Mouse (Mus musculus): Measurements from ENCODE around the gene Olfr998. TPM values are rescaled to one million over a fixed set of nuclear protein-coding genes. Genes with fewer than 3 reads are reported as not detected.
"Not testable (repeated sequence)": the region's sequence is repeated elsewhere in the genome, so short reads cannot be mapped to it uniquely, and the experiment has no call there.

The Olfr998 gene
- total RNA-seq (2021), result not detected
- not detected in 2 replicates for polyA plus RNA-seq (2012; rRNA removed)
- long read RNA-seq, result 0 reads

GRCm38 (mm10) chr2:85588648-85589047 lies at the start of gene Olfr998:
TSS of gene Olfr998 (plus strand) at chr2:85588948.
- H3K9ac ChIP-seq (ENCODE audit: low read depth, low read length); H3K79me2 ChIP-seq (replicated peaks; ENCODE audit: control insufficient read depth, insufficient read depth, low read length); intact Hi-C loops (cut with DNase I); H3K36me3 ChIP-seq (ENCODE audit: control insufficient read depth, insufficient read depth, low read length); H3K4me3 ChIP-seq; H3K27me3 ChIP-seq (ENCODE audit: control insufficient read depth, insufficient read depth, low read length); DNase-seq; H3K27ac ChIP-seq; H3K4me1 ChIP-seq (ENCODE audit: control insufficient read depth, insufficient read depth, low read length): not testable (repeated sequence)
- WGBS, result 78% methylated on average over 2 of the region's 2 CpGs

GRCm38 (mm10) chr2:85554806-85555205 lies 33.9 kb upstream of the Olfr998 start:
- no peak for TF ChIP-seq POLR2A (IDR thresholded peaks at IDR 0.05; ENCODE audit: insufficient read depth, low read depth, low read length)
- no peak for TF ChIP-seq EP300 (IDR thresholded peaks at IDR 0.05; ENCODE audit: insufficient read depth, low read depth, low read length)
- no peak for TF ChIP-seq CTCF (IDR thresholded peaks at IDR 0.05)
- Histone ChIP-seq H3K9ac (ENCODE audit: low read depth, low read length) (no peak overlapping the region), H3K27me3 (ENCODE audit: control insufficient read depth, insufficient read depth, low read length) (no peaks in the 10 kb centered on the region), H3K27ac (no peak overlapping the region), H3K4me3 (no peak overlapping the region), H3K36me3 (ENCODE audit: control insufficient read depth, insufficient read depth, low read length) (no peaks in the 10 kb centered on the region), H3K4me1 (ENCODE audit: control insufficient read depth, insufficient read depth, low read length) (no peaks in the 10 kb centered on the region), H3K79me2 (replicated peaks; ENCODE audit: control insufficient read depth, insufficient read depth, low read length) (no peaks in the 10 kb centered on the region)
- intact Hi-C loops (cut with DNase I), result no loop called here
- WGBS, result 47% methylated on average over 1 of the region's 1 CpGs
- DNase-seq, result no peak

- TF ChIP-seq POLR2A (IDR thresholded peaks at IDR 0.05; ENCODE audit: insufficient read depth, low read depth, low read length), result no peak
- no peak for TF ChIP-seq CTCF (IDR thresholded peaks at IDR 0.05)
- no peak for TF ChIP-seq EP300 (IDR thresholded peaks at IDR 0.05; ENCODE audit: insufficient read depth, low read depth, low read length)
- Histone ChIP-seq H3K27ac (no peak overlapping the region), H3K9ac (ENCODE audit: low read depth, low read length) (no peak overlapping the region), H3K27me3 (ENCODE audit: control insufficient read depth, insufficient read depth, low read length) (no peaks in the 10 kb centered on the region), H3K79me2 (replicated peaks; ENCODE audit: control insufficient read depth, insufficient read depth, low read length) (no peaks in the 10 kb centered on the region), H3K4me3 (no peak overlapping the region), H3K4me1 (ENCODE audit: control insufficient read depth, insufficient read depth, low read length) (no peaks in the 10 kb centered on the region; the same call in 1 of the 2 replicates), H3K36me3 (ENCODE audit: control insufficient read depth, insufficient read depth, low read length) (no peaks in the 10 kb centered on the region)
- intact Hi-C loops (cut with DNase I), result loop anchor here (5.0 to 10.0 kb wide), 2 partner anchors 275 to 538 kb away; no protein-coding TSS in a partner anchor
- 35% methylated on average over 4 of the region's 4 CpGs for WGBS
- DNase-seq, result no peak
Observed at GRCm38 (mm10) chr2:85560226-85560625, 28.5 kb upstream of the Olfr998 start.

DNA sequence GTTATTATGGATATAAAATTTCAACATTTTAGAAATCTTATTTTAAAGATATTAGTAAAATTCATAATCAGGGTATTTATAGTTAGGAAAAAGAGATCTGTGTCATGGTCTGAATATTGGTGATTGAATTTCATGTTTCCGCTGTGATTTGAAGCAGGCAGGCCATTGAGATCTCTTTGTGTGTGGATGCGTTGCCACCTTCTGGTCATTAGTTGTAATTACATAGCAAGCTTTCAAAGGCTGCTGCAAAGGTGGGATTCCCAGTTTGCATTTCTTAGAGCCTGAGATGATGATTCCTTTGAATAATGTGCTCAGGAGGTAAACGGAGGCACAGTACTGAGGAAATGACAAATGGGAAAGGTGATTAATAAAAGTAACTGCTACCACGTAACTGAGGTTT lies 27.6 kb upstream of the Olfr998 start:
- Histone ChIP-seq H3K36me3 (ENCODE audit: control insufficient read depth, insufficient read depth, low read length) (no peaks in the 10 kb centered on the region), H3K4me1 (ENCODE audit: control insufficient read depth, insufficient read depth, low read length) (no peaks in the 10 kb centered on the region; the same call in 1 of the 2 replicates), H3K79me2 (replicated peaks; ENCODE audit: control insufficient read depth, insufficient read depth, low read length) (no peaks in the 10 kb centered on the region), H3K27ac (no peak overlapping the region), H3K9ac (ENCODE audit: low read depth, low read length) (no peak overlapping the region), H3K4me3 (no peak overlapping the region), H3K27me3 (ENCODE audit: control insufficient read depth, insufficient read depth, low read length) (no peaks in the 10 kb centered on the region)
- WGBS, result 23% methylated on average over 4 of the region's 4 CpGs
- peak in 1 of 2 experiments; percentile 13 for DNase-seq
- intact Hi-C loops (cut with DNase I), result loop anchor here (1.0 to 10.0 kb wide), 4 partner anchors 276 to 539 kb away; no protein-coding TSS in a partner anchor
- TF ChIP-seq CTCF (IDR thresholded peaks at IDR 0.05) (peak; percentile 97), POLR2A (IDR thresholded peaks at IDR 0.05; ENCODE audit: insufficient read depth, low read depth, low read length) (no peak)

DNA sequence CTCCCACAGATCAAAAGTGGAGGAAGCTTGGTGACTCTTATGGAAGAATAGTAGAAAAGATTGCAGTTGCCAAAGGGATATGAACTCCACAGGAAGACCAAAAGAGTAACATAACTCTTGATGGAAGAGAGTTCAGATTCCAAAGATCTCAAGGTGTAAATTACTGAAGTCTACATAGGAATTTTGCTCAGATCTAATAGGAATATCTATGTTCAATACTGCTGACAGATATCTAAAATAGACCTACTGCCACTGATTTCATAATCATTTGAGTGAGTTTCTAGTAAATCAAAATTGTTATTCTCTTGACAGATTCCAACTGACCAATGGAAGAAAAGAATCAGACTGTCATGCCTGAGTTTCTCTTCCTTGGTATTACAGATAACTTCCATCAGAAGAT lies 9.8 kb upstream of the Olfr998 start, which contains the start of gene Olfr996:
Gene Olfr996 (plus strand): TSS at position 301 of the 400 bp plus-strand sequence.
- H3K4me3 ChIP-seq, result no peak within 1 kb of the TSS
- no peak within 1 kb of the TSS for H3K27ac ChIP-seq
- TF ChIP-seq POLR2A (IDR thresholded peaks at IDR 0.05; ENCODE audit: insufficient read depth, low read depth, low read length) (no peak), EP300 (IDR thresholded peaks at IDR 0.05; ENCODE audit: insufficient read depth, low read depth, low read length) (no peak), CTCF (IDR thresholded peaks at IDR 0.05) (no peak)
- H3K36me3 ChIP-seq (ENCODE audit: control insufficient read depth, insufficient read depth, low read length), result no peaks in the 10 kb centered on the region
- no peak within 1 kb of the TSS for H3K9ac ChIP-seq (ENCODE audit: low read depth, low read length)
- intact Hi-C loops (cut with DNase I), result no loop called here
- DNase-seq, result no peak
- H3K79me2 ChIP-seq (replicated peaks; ENCODE audit: control insufficient read depth, insufficient read depth, low read length), result no peaks in the 10 kb centered on the region
- H3K27me3 ChIP-seq (ENCODE audit: control insufficient read depth, insufficient read depth, low read length), result no peaks in the 10 kb centered on the region
- no peaks in the 10 kb centered on the region for H3K4me1 ChIP-seq (ENCODE audit: control insufficient read depth, insufficient read depth, low read length)

- Histone ChIP-seq H3K9ac (ENCODE audit: low read depth, low read length) (no peak within 1 kb of the TSS), H3K36me3 (ENCODE audit: control insufficient read depth, insufficient read depth, low read length) (no peaks in the 10 kb centered on the region), H3K79me2 (replicated peaks; ENCODE audit: control insufficient read depth, insufficient read depth, low read length) (no peaks in the 10 kb centered on the region), H3K4me3 (no peak within 1 kb of the TSS), H3K4me1 (ENCODE audit: control insufficient read depth, insufficient read depth, low read length) (no peaks in the 10 kb centered on the region), H3K27ac (no peak within 1 kb of the TSS), H3K27me3 (ENCODE audit: control insufficient read depth, insufficient read depth, low read length) (no peaks in the 10 kb centered on the region)
- intact Hi-C loops (cut with DNase I), result no loop called here
- TF ChIP-seq CTCF (IDR thresholded peaks at IDR 0.05) (no peak), POLR2A (IDR thresholded peaks at IDR 0.05; ENCODE audit: insufficient read depth, low read depth, low read length) (no peak), EP300 (IDR thresholded peaks at IDR 0.05; ENCODE audit: insufficient read depth, low read depth, low read length) (no peak)
- no peak for DNase-seq
- 45% methylated on average over 1 of the region's 1 CpGs for WGBS
Observed at GRCm38 (mm10) chr2:85611803-85612202, 23.1 kb downstream of the Olfr998 start, which contains the start of gene Olfr1000. TSS of gene Olfr1000 (minus strand) at chr2:85611903.

Other genes with a start within 250 kb of the Olfr998 start
- gene Olfr987, start 249.6 kb upstream of the Olfr998 start, total RNA-seq (2021), result not detected
- not detected in 2 replicates for gene Olfr987, start 249.6 kb upstream of the Olfr998 start, polyA plus RNA-seq (2012; rRNA removed)
- gene Olfr988, start 225.7 kb upstream of the Olfr998 start, total RNA-seq (2021), result not detected
- not detected in 2 replicates for gene Olfr988, start 225.7 kb upstream of the Olfr998 start, polyA plus RNA-seq (2012; rRNA removed)
- gene Olfr992, start 179.5 kb upstream of the Olfr998 start, total RNA-seq (2021), result not detected
- not detected in 2 replicates for gene Olfr992, start 179.5 kb upstream of the Olfr998 start, polyA plus RNA-seq (2012; rRNA removed)
- gene Olfr993, start 174.1 kb upstream of the Olfr998 start, total RNA-seq (2021), result not detected
- gene Olfr993, start 174.1 kb upstream of the Olfr998 start, polyA plus RNA-seq (2012; rRNA removed), result not detected in 2 replicates
- not detected for gene Olfr994, start 152.5 kb upstream of the Olfr998 start, total RNA-seq (2021)
- gene Olfr994, start 152.5 kb upstream of the Olfr998 start, polyA plus RNA-seq (2012; rRNA removed), result not detected in 2 replicates
- gene Olfr995, start 145.3 kb upstream of the Olfr998 start, total RNA-seq (2021), result not detected
- gene Olfr995, start 145.3 kb upstream of the Olfr998 start, polyA plus RNA-seq (2012; rRNA removed), result not detected in 2 replicates
- gene 4833423E24Rik, start 69.9 kb upstream of the Olfr998 start, total RNA-seq (2021), result not detected
- 0.12 TPM in 1 of 2 replicates, not detected in the other for gene 4833423E24Rik, start 69.9 kb upstream of the Olfr998 start, polyA plus RNA-seq (2012; rRNA removed)
- gene Olfr996, start 9.7 kb upstream of the Olfr998 start, total RNA-seq (2021), result not detected
- gene Olfr996, start 9.7 kb upstream of the Olfr998 start, polyA plus RNA-seq (2012; rRNA removed), result not detected in 2 replicates
- gene Olfr1000, start 23.0 kb downstream of the Olfr998 start, total RNA-seq (2021), result not detected
- not detected in 2 replicates for gene Olfr1000, start 23.0 kb downstream of the Olfr998 start, polyA plus RNA-seq (2012; rRNA removed)
- gene Olfr1002, start 61.8 kb downstream of the Olfr998 start, total RNA-seq (2021), result not detected
- gene Olfr1002, start 61.8 kb downstream of the Olfr998 start, polyA plus RNA-seq (2012; rRNA removed), result not detected in 2 replicates
- not detected for gene Olfr154, start 75.5 kb downstream of the Olfr998 start, total RNA-seq (2021)
- not detected in 2 replicates for gene Olfr154, start 75.5 kb downstream of the Olfr998 start, polyA plus RNA-seq (2012; rRNA removed)
- not detected for gene Olfr1006, start 89.8 kb downstream of the Olfr998 start, total RNA-seq (2021)
- gene Olfr1006, start 89.8 kb downstream of the Olfr998 start, polyA plus RNA-seq (2012; rRNA removed), result not detected in 2 replicates
- not detected for gene Olfr1008, start 100.5 kb downstream of the Olfr998 start, total RNA-seq (2021)
- gene Olfr1008, start 100.5 kb downstream of the Olfr998 start, polyA plus RNA-seq (2012; rRNA removed), result not detected in 2 replicates
- not detected for gene Olfr1009, start 126.5 kb downstream of the Olfr998 start, total RNA-seq (2021)
- gene Olfr1009, start 126.5 kb downstream of the Olfr998 start, polyA plus RNA-seq (2012; rRNA removed), result not detected in 2 replicates
- not detected for gene Olfr1012, start 173.8 kb downstream of the Olfr998 start, total RNA-seq (2021)
- not detected in 2 replicates for gene Olfr1012, start 173.8 kb downstream of the Olfr998 start, polyA plus RNA-seq (2012; rRNA removed)
- not detected for gene Olfr1013, start 178.2 kb downstream of the Olfr998 start, total RNA-seq (2021)
- not detected in 2 replicates for gene Olfr1013, start 178.2 kb downstream of the Olfr998 start, polyA plus RNA-seq (2012; rRNA removed)
- gene Olfr1014, start 183.8 kb downstream of the Olfr998 start, total RNA-seq (2021), result not detected
- not detected in 2 replicates for gene Olfr1014, start 183.8 kb downstream of the Olfr998 start, polyA plus RNA-seq (2012; rRNA removed)
- not detected for gene Olfr1015, start 193.1 kb downstream of the Olfr998 start, total RNA-seq (2021)
- not detected in 2 replicates for gene Olfr1015, start 193.1 kb downstream of the Olfr998 start, polyA plus RNA-seq (2012; rRNA removed)
- gene Olfr1016, start 213.6 kb downstream of the Olfr998 start, total RNA-seq (2021), result not detected
- gene Olfr1016, start 213.6 kb downstream of the Olfr998 start, polyA plus RNA-seq (2012; rRNA removed), result not detected in 2 replicates
- not detected for gene Olfr1018, start 229.5 kb downstream of the Olfr998 start, total RNA-seq (2021)
- not detected in 2 replicates for gene Olfr1018, start 229.5 kb downstream of the Olfr998 start, polyA plus RNA-seq (2012; rRNA removed)